Mouse (Mus musculus): ENCODE measurements around the gene Tmem199. TPM values are rescaled to one million over a fixed set of nuclear protein-coding genes. Genes with fewer than 3 reads are reported as not detected.
A peak's percentile ranks its signal among the peaks of the same experiment; 100 is the strongest.
"Not testable (repeated sequence)": the region's sequence is repeated elsewhere in the genome, so short reads cannot be mapped to it uniquely, and the experiment has no call there.

Gene Tmem199
- total RNA-seq (2021): 10 to 100 TPM; 27.3 to 36.0 TPM
- long read RNA-seq, experiment 1, transcript Tmem199-201 (6 exons, 1,347 nt): major isoform, 36 of 36 reads
- long read RNA-seq, experiment 1, partial matches to known transcripts: 0 of 36 reads
- long read RNA-seq, experiment 1, other reads (novel, unspliced or antisense): 0 of 36 reads
- long read RNA-seq, experiment 2, transcript Tmem199-201 (6 exons, 1,347 nt): major isoform, 21 of 22 reads
- long read RNA-seq, experiment 2, partial matches to known transcripts: 0 of 22 reads
- long read RNA-seq, experiment 2, other reads (novel, unspliced or antisense): 0 of 22 reads

DNA sequence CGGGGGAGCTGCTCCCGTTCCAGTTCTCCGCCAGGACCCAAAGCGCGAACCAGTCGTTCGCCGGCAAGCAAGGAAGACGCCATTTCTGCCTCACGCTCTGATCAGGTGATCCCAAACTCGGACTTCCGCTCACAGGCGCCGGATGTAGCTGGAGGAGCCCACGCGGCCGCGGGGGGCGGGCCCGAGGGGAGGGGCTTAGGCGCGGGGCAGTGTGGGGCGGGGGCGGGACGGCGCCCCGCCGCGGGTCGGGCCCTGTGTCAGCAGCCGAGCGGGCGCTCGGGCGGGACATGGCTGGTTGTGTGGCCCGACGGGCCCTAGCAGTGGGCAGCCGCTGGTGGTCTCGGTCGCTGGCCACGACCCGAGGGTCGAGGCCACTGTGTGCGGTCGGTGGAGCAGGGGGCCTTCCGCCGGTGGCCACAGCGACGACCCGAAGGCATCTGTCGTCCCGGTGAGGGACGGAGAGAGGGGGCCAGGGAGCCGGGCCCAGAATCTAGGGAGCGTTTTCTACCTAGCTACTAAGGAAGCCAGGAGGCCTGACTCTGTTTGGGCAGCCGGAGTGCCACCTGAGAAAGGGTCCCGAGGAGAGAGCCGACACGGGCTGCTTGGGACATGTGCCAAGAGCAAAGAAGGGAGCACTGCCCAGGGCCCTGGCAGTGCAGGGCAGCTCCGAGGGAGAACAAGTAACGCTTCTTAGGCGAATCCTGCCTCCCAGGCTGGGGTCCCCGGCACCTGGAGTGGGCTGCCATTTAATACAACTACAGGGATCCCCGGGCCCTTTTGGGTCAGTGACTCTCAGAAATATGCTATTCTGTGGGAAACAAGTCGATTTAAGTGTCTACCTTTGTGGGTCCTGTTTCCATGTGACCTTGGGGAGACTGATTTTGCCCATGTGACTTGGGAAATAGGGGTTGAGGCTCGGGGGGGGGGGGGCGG lies at the start of gene Tmem199, which contains the start of gene Poldip2:
Gene Tmem199, minus strand, starts transcription at position 148 of the 933 bp plus-strand sequence.
Gene Poldip2, plus strand, starts transcription at position 169 of the 933 bp plus-strand sequence.
- DNase-seq: peak; percentile 92 to 96

- peak; percentile 67 to 79 for DNase-seq
Measured at GRCm38 (mm10) chr11:78560447-78560846, 48.5 kb upstream of the Tmem199 start.

- DNase-seq: no peak
Measured at GRCm38 (mm10) chr11:78557241-78557640, 45.3 kb upstream of the Tmem199 start.

- no peak for DNase-seq
Measured at GRCm38 (mm10) chr11:78556070-78556469, 44.1 kb upstream of the Tmem199 start.

DNA sequence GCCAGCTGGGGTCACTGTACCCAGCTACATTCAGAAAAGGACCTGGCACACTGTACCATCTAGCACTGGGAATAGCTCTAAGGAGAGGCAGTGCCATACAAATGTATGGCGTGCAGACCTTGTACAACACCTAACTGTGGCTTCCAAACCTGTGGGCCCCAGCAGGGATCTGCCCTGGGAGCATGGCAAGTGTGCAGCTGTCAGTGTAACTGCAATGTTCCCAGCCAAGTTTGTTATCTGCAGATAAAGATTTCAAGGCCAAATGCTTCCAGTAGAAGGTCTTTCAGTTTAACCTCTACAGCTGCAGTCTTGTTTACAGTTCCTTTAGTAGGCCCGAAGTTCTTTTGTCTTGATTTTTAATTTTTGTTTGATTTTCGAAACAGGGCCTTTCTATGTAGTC lies 43.7 kb upstream of the Tmem199 start:
- DNase-seq: peak; percentile 56 to 57

DNA sequence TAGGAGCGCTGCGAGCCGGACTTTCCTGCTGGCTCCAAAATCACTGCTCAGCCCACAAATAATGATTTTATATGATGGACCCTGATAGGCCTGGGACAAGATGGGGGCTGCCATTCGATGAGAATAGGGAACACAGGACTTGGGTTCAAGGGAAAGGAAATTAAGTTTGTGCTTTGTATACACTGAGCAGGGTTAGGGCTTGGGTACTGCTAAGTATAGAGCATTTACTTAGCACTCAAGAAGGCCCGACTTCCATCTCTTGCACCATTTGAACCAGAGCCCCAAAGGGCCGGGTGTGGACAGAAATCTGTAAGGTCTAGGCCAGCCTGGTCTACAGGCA lies 39.1 kb upstream of the Tmem199 start:
- DNase-seq: no peak

- peak; percentile 96 to 97 for DNase-seq
Measured at GRCm38 (mm10) chr11:78550168-78551058, 38.4 kb upstream of the Tmem199 start, which contains the start of gene Tmem97. Tmem97 (minus strand) TSS chr11:78550777.

GRCm38 (mm10) chr11:78549491-78549987 lies 37.6 kb upstream of the Tmem199 start:
- DNase-seq: no peak

GRCm38 (mm10) chr11:78547718-78548460 lies 35.9 kb upstream of the Tmem199 start:
- DNase-seq: no peak

- no peak for DNase-seq
Measured at GRCm38 (mm10) chr11:78545181-78545580, 33.2 kb upstream of the Tmem199 start.

GRCm38 (mm10) chr11:78544449-78545111 lies 32.6 kb upstream of the Tmem199 start:
- no peak for DNase-seq

- peak; percentile 44 to 48 for DNase-seq
Measured at GRCm38 (mm10) chr11:78540358-78540757, 28.4 kb upstream of the Tmem199 start.

GRCm38 (mm10) chr11:78536690-78537084 lies 24.7 kb upstream of the Tmem199 start:
- DNase-seq: no peak

- DNase-seq: peak; percentile 98
Measured at GRCm38 (mm10) chr11:78536080-78536689, 24.2 kb upstream of the Tmem199 start, which contains the start of the genes Tnfaip1 and Ift20. Tnfaip1 (minus strand) TSS chr11:78536332. Ift20 (plus strand) TSS chr11:78536361.

GRCm38 (mm10) chr11:78535376-78536079 lies 23.6 kb upstream of the Tmem199 start:
- peak; percentile 40 to 42 for DNase-seq

DNA sequence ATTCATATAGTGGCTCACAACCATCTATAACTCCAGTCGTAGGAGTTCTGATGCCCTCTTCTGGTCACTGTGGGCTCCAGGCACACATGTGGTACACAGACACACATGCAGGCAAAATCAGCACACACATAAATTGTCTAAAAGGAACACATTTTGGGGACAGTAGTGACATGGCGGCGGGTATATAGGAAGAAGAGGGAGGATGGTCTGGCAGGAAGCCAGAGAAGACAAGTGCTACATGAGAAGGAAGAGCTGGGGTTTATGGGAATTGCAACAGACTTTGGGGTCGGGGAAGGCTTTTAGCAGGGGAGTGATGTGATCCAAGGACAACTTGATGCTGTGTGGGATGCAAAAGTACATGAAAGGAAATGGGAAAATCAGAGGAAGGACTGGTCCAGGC lies 22.5 kb upstream of the Tmem199 start:
- no peak for DNase-seq

DNA sequence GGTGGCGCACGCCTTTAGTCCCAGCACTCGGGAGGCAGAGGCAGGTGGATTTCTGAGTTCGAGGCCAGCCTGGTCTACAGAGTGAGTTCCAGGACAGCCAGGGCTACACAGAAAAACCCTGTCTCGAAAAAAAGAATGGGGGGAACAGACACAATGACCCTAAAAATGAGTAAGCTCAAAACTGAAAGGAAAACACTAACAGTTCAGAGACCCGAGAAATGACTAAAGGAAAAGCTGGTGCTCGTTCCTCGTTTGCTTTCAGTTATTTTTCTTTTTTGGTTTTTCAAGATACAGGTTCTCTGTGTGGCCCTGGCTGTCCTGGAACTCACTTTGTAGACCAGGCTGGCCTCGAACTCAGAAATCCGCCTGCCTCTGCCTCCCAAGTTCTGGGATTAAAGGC lies 19.5 kb upstream of the Tmem199 start:
- not testable (repeated sequence) for DNase-seq

DNA sequence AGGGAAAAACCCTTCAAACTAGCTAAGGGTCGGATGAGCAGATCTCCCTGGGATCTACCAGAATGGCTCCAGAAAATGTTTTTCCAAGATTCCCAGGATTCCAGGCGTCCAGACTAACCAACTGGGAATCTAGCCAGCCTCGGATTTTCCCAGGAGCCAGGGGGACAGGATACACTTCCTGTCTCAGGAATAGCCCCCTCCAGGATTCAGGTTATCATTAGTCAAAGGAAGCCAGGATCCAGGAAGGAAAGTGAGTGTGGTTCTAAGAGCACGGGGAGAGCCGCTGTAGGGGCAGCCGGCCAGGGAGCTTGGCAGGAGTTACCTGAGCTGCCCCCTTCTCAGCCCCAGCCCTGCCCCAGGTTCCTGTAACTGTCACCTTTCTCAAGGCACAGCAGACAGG lies 19.1 kb upstream of the Tmem199 start:
- peak; percentile 39 to 69 for DNase-seq

DNA sequence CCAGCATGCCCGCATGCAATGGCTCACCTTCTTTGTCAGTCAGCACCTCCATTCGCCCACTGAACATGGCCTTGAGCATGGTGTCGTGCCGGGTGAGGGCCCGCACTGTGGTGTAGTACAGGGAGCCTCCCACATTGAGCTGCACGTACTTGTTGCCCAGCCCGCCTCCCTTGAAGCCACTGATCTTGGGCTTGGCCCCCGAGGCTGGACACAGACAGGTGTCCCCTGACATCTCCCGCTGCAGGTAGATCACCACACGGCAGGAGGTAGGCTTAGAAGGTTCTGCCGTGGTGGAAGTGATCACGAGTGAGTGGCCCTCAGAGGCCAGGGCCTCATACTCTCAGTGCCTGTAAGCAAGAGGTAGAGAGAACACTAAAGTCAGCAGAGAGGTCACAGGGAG lies 18.0 kb upstream of the Tmem199 start:
- no peak for DNase-seq
